Mouse (Mus musculus): ENCODE measurements around the gene Nlrc3.
"Not testable (repeated sequence)": the region's sequence is repeated elsewhere in the genome, so short reads cannot be mapped to it uniquely, and the experiment has no call there.

- not testable (repeated sequence) for TF ChIP-seq CTCF (IDR thresholded peaks at IDR 0.05; ENCODE audit: low read depth); EP300 (optimal IDR thresholded peaks at IDR 0.05)
Observed at GRCm38 (mm10) chr16:3974456-3974855, 2.0 kb downstream of the Nlrc3 start.

Measured in stomach, postnatal 0 days (tissue).